Mouse (Mus musculus): ENCODE results near the gene Tfip11.

The Tfip11 gene

GRCm38 (mm10) chr5:112360077-112360476 lies 33.9 kb downstream of the Tfip11 start:
- DNase-seq (ENCODE audit: low read depth, low spot score) = no peak

GRCm38 (mm10) chr5:112364184-112364797 lies 38.1 kb downstream of the Tfip11 start:
- DNase-seq (ENCODE audit: low read depth, low spot score) = no peak

GRCm38 (mm10) chr5:112366879-112367278 lies 40.7 kb downstream of the Tfip11 start:
- DNase-seq (ENCODE audit: low read depth, low spot score) = no peak

- no peak for DNase-seq (ENCODE audit: low read depth, low spot score)
Observed at GRCm38 (mm10) chr5:112367338-112367737, 41.2 kb downstream of the Tfip11 start.

GRCm38 (mm10) chr5:112367929-112368328 lies 41.8 kb downstream of the Tfip11 start:
- no peak for DNase-seq (ENCODE audit: low read depth, low spot score)

GRCm38 (mm10) chr5:112368666-112369065 lies 42.5 kb downstream of the Tfip11 start:
- DNase-seq (ENCODE audit: low read depth, low spot score) = no peak

- DNase-seq (ENCODE audit: low read depth, low spot score) = no peak
Observed at GRCm38 (mm10) chr5:112369326-112369725, 43.2 kb downstream of the Tfip11 start.

- DNase-seq (ENCODE audit: low read depth, low spot score) = no peak
Observed at GRCm38 (mm10) chr5:112370236-112370813, 44.2 kb downstream of the Tfip11 start.

- no peak for DNase-seq (ENCODE audit: low read depth, low spot score)
Observed at GRCm38 (mm10) chr5:112371933-112372332, 45.8 kb downstream of the Tfip11 start.

- DNase-seq (ENCODE audit: low read depth, low spot score) = no peak
Observed at GRCm38 (mm10) chr5:112376111-112376510, 50.0 kb downstream of the Tfip11 start.

- no peak for DNase-seq (ENCODE audit: low read depth, low spot score)
Observed at GRCm38 (mm10) chr5:112377380-112377779, 51.2 kb downstream of the Tfip11 start.

GRCm38 (mm10) chr5:112378716-112379115 lies 52.6 kb downstream of the Tfip11 start:
- DNase-seq (ENCODE audit: low read depth, low spot score) = no peak

GRCm38 (mm10) chr5:112381154-112381553 lies 55.0 kb downstream of the Tfip11 start:
- no peak for DNase-seq (ENCODE audit: low read depth, low spot score)

- DNase-seq (ENCODE audit: low read depth, low spot score) = no peak
Observed at GRCm38 (mm10) chr5:112382042-112382441, 55.9 kb downstream of the Tfip11 start.

GRCm38 (mm10) chr5:112382641-112383330 lies 56.6 kb downstream of the Tfip11 start:
- no peak for DNase-seq (ENCODE audit: low read depth, low spot score)

GRCm38 (mm10) chr5:112384805-112385472 lies 58.8 kb downstream of the Tfip11 start:
- DNase-seq (ENCODE audit: low read depth, low spot score) = no peak

- peak; percentile 42 for DNase-seq (ENCODE audit: low read depth, low spot score)
Observed at GRCm38 (mm10) chr5:112385973-112386372, 59.8 kb downstream of the Tfip11 start.
